Mouse (Mus musculus) layer of hippocampus, adult 2 months (tissue): Measurements from ENCODE around the gene Lmo4. TPM values are rescaled to one million over a fixed set of nuclear protein-coding genes. Genes with fewer than 3 reads are reported as not detected.

Source experiments
- DNase-seq, 2 experiments: peaks; one replicate each; pipeline ENCODE4 v3.0.0; 2022; ENCODE audit warnings: low spot score in 2 of 2
- H3K27ac ChIP-seq: fragments of 200-600 bp; 2 replicates; pipeline ENCODE4 v1.8.1; 2022
- H3K4me3 ChIP-seq: fragments of 200-600 bp; 2 replicates; pipeline ENCODE4 v1.8.1; 2022; ENCODE audit warnings: mild to moderate bottlenecking
- CTCF ChIP-seq: fragments of 200-600 bp; conservative IDR thresholded peaks from 2 replicates; pipeline ENCODE4 v1.8.1; 2022; ENCODE audit warnings: antibody characterized with exemption, mild to moderate bottlenecking, moderate library complexity
- total RNA-seq, 2 experiments: library from RNA; stranded (reverse); gene quantifications; 2 replicates each; pipeline ENCODE4 v1.2.3; 2021

The Lmo4 gene
- total RNA-seq, 2 experiments from 2014 or later = 226 to 236 TPM

DNA sequence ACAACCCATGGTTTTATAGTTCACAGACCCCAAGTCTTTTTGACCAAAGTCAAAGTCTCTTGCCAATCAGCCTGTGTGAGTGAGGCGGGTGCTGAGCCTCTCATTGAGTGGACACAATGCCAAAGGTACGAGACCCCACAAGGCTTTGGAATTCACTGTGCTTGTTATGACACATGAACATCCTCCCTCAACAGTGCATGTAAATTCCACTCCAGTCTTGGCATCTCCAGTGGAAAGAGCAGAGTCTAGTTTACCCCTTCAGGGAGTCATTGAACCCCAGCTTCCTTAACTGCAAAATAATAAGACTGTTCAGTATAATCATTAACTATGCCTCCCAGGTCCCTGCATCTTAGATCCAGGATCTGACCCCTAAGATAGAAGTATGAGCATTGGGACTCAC is 41.3 kb downstream of the Lmo4 start:
- H3K27ac ChIP-seq = no peak overlapping the region
- TF ChIP-seq CTCF = no peak
- no peak for DNase-seq
- no peak overlapping the region for H3K4me3 ChIP-seq

DNA sequence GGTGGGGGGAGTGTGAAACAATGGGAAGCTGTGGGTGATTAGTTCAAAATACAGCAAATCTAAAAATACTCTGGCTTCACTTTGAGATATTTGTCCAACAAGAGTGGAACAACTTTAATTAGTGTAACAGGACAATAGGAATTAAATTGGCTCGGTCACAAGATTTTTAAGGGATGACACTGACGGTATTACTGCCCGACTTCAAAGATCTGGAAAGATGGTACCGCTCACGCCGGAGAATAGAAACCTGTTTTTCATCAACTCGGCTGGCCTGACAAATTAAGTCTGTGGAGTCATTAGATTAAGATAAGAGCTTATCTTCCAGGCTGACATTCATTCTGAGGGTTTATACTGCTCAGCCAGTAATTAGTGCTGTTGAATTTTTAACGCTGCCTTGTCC is 42.9 kb downstream of the Lmo4 start:
- TF ChIP-seq CTCF = no peak
- H3K4me3 ChIP-seq = no peak overlapping the region
- DNase-seq = no peak
- no peak overlapping the region for H3K27ac ChIP-seq

DNA sequence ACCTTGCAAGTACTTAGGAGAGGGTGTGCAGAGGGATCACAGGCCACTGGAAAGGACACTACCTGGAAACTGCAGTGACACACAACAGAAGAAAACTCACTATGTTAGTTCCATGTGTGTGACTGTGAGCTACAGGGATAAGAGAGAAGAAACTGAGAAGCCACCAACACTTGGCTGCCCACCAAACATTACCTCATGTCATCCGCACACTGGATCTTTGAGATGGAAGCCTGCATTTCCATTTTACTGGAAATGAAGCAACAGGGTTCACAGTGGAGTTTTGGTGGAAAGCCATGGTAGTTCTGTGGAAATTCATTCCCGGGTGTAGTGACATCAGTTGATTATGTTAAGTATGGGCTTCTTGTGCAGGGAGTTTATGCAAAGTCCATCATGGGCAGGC is 43.8 kb downstream of the Lmo4 start:
- DNase-seq = no peak
- TF ChIP-seq CTCF = no peak
- H3K4me3 ChIP-seq = no peak overlapping the region
- no peak overlapping the region for H3K27ac ChIP-seq

DNA sequence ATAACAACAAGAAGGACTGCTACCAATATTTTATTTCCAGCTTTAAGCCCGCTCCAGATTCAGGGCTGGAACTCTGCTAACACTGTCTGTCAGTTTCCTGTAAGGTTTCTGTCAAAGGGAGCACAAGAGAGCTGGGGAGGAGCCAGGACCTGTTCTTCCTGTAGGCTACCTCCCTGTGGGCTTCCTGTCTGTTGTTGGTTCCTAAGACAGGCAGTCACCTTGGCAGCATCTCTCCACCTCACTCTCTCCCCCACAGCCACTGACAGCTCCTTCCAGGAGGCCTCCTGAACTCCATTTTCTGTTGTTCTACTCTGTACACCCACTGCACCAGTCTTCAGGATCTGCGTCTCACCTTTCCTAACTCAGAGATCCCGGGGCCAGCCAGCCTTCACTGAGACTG is 49.3 kb downstream of the Lmo4 start:
- Histone ChIP-seq H3K4me3 (no peak overlapping the region), H3K27ac (no peak overlapping the region)
- no peak for DNase-seq
- TF ChIP-seq CTCF = no peak

DNA sequence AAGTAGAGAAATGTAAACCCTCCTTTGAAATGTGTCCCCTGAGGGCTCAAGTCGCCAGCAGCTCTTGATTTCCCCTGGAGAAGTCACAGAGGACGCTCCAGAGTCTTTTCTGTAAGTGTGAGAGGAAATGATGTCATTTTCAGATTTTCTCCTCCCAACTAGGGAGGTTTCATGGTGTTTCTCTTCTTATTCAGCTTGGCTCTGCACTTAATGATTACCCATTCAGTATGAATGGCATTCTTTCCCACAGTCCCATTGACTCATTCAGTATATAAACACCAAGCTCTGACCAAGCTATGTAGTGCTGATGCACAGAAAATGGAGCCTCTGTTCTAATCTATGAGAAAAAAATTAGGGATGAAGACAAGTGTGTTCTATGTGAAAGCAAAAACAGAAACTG is 51.6 kb downstream of the Lmo4 start:
- no peak for TF ChIP-seq CTCF
- Histone ChIP-seq H3K4me3 (no peak overlapping the region), H3K27ac (no peak overlapping the region)
- DNase-seq = no peak

DNA sequence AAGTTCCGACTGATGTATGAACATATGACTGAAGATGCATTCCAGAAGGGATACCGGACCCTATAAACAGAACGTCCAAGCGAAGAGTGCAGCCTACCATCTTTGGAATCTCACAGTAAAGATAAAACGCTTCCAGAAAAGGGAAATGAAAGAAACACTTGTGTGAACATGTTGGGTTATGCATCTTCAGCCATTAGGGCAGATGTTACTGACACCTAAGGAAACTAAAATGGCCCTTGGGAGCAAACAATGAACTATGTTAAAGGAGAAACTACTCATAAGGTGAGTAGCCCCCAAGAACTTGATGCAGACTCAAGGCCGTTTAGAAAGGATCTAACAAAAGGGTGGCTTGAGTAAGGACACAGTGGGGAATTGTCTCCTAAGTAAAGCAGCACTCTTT is 54.0 kb downstream of the Lmo4 start:
- TF ChIP-seq CTCF = no peak
- DNase-seq = no peak
- H3K4me3 ChIP-seq = no peak overlapping the region
- no peak overlapping the region for H3K27ac ChIP-seq

DNA sequence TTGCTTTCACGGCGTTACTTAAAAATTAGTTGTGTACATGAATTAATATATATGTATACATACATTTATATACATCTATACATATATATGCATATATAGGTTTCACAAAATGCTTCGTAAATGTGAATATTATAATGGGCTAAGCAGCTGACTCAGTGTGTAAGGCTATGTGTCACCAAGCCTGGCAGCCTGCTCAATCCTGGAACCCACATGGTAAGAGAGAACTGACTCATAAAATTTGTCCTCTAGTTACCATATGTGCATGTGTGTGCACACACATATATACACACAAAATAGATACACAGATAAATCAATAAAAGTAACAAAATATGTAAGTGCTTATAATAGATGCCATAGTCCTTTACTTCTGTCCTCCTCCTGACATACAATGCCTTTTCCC is 56.8 kb downstream of the Lmo4 start:
- TF ChIP-seq CTCF = no peak
- H3K27ac ChIP-seq = no peak overlapping the region
- no peak overlapping the region for H3K4me3 ChIP-seq
- DNase-seq = no peak

DNA sequence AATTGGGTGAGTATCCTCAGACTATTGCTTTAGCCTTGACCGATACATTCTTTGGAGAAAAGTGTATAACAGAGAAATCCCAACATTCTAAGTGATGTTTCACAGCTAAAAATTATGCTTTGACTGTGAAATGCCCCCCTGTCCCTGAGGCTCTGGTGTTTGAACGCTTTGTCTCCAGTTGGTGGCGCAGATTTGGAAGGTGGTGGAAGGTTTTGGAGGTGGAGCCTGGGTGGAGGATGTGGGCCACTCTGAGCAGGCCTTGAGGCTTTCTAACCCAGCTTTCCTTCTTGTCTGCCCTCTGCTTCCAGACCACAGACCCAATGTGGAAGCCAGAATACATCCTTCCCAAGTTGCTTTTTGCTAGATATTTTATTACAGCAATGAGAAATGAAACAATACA is 57.8 kb downstream of the Lmo4 start:
- DNase-seq = no peak
- no peak overlapping the region for H3K27ac ChIP-seq
- H3K4me3 ChIP-seq = no peak overlapping the region
- TF ChIP-seq CTCF = no peak

DNA sequence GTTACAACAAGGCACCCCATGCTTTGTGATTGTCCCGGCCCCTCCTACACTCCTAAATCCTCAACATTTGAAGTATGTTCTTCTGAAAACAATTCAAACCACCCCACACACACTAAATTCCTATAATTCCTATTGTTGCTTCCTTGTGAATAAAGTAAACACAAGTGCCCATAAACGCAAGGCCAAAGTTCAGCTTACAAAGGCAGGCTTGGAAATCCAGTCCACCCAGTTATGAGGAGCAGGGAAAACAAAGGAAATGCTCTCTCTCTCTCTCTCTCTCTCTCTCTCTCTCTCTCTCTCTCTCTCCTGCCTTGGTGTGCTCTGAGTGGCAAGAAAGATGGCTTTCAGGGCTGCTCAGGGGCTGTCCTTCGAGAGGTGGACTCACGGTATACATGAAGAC is 61.0 kb downstream of the Lmo4 start:
- Histone ChIP-seq H3K4me3 (no peak overlapping the region), H3K27ac (no peak overlapping the region)
- TF ChIP-seq CTCF = no peak
- DNase-seq = no peak

DNA sequence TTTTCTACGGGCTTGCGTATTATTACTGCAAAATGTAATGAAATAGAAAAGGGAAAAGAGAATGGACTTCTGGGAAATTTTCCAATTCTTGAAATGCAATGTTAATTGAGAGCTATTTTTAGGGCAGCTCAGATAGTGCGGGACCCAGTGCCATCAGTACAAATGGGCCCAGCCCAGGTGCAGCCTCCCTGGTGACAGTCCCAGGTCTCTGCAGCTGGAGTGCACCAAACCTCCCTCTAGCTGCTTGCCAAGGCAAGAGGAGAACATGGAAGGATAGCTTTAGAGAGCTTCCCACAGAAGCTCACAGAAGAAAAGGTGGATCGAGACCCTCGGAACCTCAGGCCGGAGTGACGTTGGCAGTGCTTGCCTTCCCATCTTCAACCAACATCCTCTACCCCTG is 62.1 kb downstream of the Lmo4 start:
- Histone ChIP-seq H3K27ac (no peak overlapping the region), H3K4me3 (no peak overlapping the region)
- TF ChIP-seq CTCF = no peak
- DNase-seq = no peak

DNA sequence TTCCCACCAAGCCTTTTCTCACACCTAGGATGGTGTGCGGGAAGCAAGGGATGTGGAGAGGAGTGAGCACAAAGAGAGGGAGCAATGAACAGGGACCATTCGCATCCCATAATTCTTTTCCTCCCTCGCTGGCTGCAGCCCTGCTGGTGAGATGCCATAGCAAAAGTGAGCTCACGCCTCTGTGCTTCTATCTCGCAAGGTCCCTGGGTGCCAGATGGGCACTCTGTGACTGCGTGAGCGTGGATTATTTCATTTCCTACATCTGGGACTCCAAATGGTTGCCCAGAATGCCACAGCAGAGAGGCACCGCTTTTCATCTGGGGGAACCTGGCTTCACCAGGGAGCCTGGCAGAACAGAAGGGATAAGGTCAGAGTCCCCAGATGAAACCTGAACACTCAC is 63.2 kb downstream of the Lmo4 start:
- H3K27ac ChIP-seq = peak overlapping the region; percentile 33; the same call in 1 of the 2 replicates
- TF ChIP-seq CTCF = peak; percentile 49
- H3K4me3 ChIP-seq = no peak overlapping the region
- peak; percentile 44 to 57 for DNase-seq

DNA sequence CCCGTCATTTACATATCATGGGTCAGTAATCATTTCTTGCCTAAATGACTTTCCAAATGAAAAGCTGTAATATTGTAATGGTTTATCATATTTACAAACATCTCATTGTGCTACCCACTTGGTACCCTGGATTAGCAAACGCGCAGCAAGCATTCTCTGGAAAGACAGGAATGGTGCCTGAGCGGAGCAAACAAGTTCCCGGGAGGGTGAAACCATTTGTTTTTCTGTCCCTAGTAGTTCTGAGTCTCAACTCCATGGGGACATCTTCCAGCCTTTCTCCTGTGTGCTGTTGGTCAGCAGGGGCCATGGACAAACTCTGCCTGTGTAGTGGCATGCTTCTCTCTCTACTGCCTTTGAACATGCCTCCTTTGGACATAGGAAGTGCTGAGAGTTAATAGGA is 64.2 kb downstream of the Lmo4 start:
- DNase-seq = no peak
- no peak overlapping the region for H3K4me3 ChIP-seq
- TF ChIP-seq CTCF = no peak
- H3K27ac ChIP-seq = no peak overlapping the region

DNA sequence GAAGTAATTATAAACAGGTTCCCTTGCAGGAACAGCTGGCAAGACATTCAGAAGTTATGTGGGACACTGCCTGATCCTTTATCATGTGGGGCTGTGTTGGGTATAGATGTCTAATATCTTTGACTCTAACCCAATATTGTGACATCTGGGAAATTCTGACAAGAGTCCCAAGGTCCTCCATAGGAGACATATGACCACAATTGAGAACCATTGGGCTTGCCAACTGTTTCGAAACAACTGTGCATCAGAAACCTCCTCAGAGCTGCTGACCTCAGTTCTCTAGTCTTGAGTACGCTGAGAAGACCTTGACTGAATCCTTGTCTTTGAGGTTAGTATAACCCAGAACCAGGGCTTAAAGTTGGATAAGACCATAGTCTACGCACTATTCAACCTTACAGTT is 66.4 kb downstream of the Lmo4 start:
- Histone ChIP-seq H3K4me3 (no peak overlapping the region), H3K27ac (no peak overlapping the region)
- no peak for TF ChIP-seq CTCF
- DNase-seq = no peak
